10 mouse cellular contexts compared by ENCODE assay signal in the genomic region with DNA sequence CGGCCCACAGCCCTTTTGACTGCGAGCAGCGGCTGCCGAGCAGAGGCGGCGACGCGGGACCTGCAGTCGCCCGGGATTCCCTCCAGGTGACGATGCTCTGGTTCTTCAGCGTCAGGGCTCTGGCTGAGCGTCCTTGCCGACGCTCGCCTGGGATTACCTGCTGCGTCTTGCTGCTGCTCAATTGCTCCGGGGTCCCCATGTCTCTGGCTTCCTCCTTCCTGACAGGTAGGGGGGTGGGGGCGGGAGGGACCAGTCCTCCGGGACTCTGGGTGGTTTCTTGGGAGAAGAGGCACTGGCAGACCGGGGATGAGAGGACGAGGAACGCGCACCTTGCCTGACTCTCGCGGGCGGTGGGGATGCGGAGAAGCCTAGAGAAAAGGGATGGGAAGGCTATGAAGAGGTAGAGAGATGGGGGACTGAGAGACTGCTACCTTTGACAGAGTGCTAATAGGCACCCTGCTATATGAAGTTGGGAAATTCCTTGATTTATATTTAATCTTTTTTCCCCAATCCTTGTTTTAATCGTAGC. TPM values are rescaled to one million over a fixed set of nuclear protein-coding genes. Genes with fewer than 3 reads are reported as not detected.
DNase-seq lines count a peak whose midpoint lies in the region; ATAC-seq and TF ChIP-seq lines count a peak whose summit lies in the region.
"Had no signal": no experiment of that assay in that cellular context is flagged by ENCODE, and none has a peak within 500 bp of the region (broad histone marks: within the 10 kb centered on the region; RNA-seq: fewer than 3 reads in every experiment).

No protein-coding gene starts in this region.

- H3K4me2 ChIP-seq in intestine, postnatal 0 days (replicated peaks; ENCODE audit: low read depth), result peak overlapping the region; percentile 98
- H3K4me2 ChIP-seq in neural tube, embryonic 13.5 days, result peak overlapping the region; percentile 99

- H3K79me2 ChIP-seq in heart, adult 2 months (replicated peaks; ENCODE audit: control insufficient read depth, insufficient read depth, low read length), result no peaks in the 10 kb centered on the region

- no peak for TF ChIP-seq EP300 in heart, adult 2 months (IDR thresholded peaks at IDR 0.05; ENCODE audit: insufficient read depth, low read depth, low read length)

- no peak for DNase-seq in heart, adult 2 months
- no peak for DNase-seq in heart, postnatal 4 days
- DNase-seq in right cerebral cortex, postnatal 4 days, result peak; percentile 26
- no peak for DNase-seq in right cerebral cortex, adult 18-20 months
- DNase-seq in layer of hippocampus, postnatal 14 days (ENCODE audit: low spot score in 2 of 2), result no peak
- DNase-seq in urinary bladder, postnatal 10 days (ENCODE audit: low spot score), result no peak

- no peaks in the 10 kb centered on the region for H3K9me3 ChIP-seq in intestine, postnatal 0 days (ENCODE audit: control insufficient read depth)
- H3K9me3 ChIP-seq in neural tube, embryonic 13.5 days, result no peaks in the 10 kb centered on the region

- H3K9ac ChIP-seq in heart, adult 2 months (ENCODE audit: low read depth, low read length), result peak overlapping the region; percentile 75
- H3K9ac ChIP-seq in intestine, postnatal 0 days (ENCODE audit: low read depth, low read length), result peak overlapping the region; percentile 41
- H3K9ac ChIP-seq in neural tube, embryonic 13.5 days, result peak overlapping the region; percentile 90

- TF ChIP-seq CTCF in heart, adult 2 months (IDR thresholded peaks at IDR 0.05), result no peak
- TF ChIP-seq CTCF in intestine, postnatal 0 days (IDR thresholded peaks at IDR 0.05; ENCODE audit: low read depth), result no peak

- H3K27ac ChIP-seq in heart, adult 2 months, result no peak overlapping the region; the same call in 1 of the 2 replicates
- H3K27ac ChIP-seq in intestine, postnatal 0 days (ENCODE audit: low read depth, low read length), result no peak overlapping the region
- H3K27ac ChIP-seq in neural tube, embryonic 13.5 days (replicated peaks), result peak overlapping the region; percentile 89

- H3K27me3 ChIP-seq in heart, adult 2 months (ENCODE audit: control insufficient read depth, insufficient read depth, low read length), result peaks cover 2% of the 10 kb centered on the region
- peaks cover 38% of the 10 kb centered on the region for H3K27me3 ChIP-seq in intestine, postnatal 0 days (replicated peaks; ENCODE audit: control insufficient read depth, insufficient read depth, low read length)
- peaks cover 58% of the 10 kb centered on the region for H3K27me3 ChIP-seq in neural tube, embryonic 13.5 days

- ATAC-seq in intestine, postnatal 0 days, result no peak
- ATAC-seq in neural tube, embryonic 13.5 days (ENCODE audit: low read depth), result peak; percentile 52; the same call in 1 of the 2 replicates

- 5% methylated on average over 29 of the region's 29 CpGs for WGBS in heart, adult 2 months
- 1% methylated on average over 29 of the region's 29 CpGs for WGBS in intestine, postnatal 0 days
- WGBS in neural tube, embryonic 13.5 days, result under 1% methylated on average over 29 of the region's 29 CpGs

- peak overlapping the region; percentile 72 for H3K4me3 ChIP-seq in heart, adult 2 months
- peak overlapping the region; percentile 66 for H3K4me3 ChIP-seq in intestine, postnatal 0 days (ENCODE audit: low read depth, low read length)
- H3K4me3 ChIP-seq in neural tube, embryonic 13.5 days, result peak overlapping the region; percentile 73

- no peaks in the 10 kb centered on the region for H3K36me3 ChIP-seq in heart, adult 2 months (ENCODE audit: control insufficient read depth, insufficient read depth, low read length)
- no peaks in the 10 kb centered on the region for H3K36me3 ChIP-seq in intestine, postnatal 0 days (ENCODE audit: control insufficient read depth, insufficient read depth)
- H3K36me3 ChIP-seq in neural tube, embryonic 13.5 days, result no peaks in the 10 kb centered on the region
- H3K36me3 ChIP-seq: G1E had no signal

- TF ChIP-seq POLR2A in heart, adult 2 months (IDR thresholded peaks at IDR 0.05; ENCODE audit: insufficient read depth, low read depth, low read length), result no peak

- H3K4me1 ChIP-seq in heart, adult 2 months (ENCODE audit: control insufficient read depth, insufficient read depth, low read length), result no peaks in the 10 kb centered on the region; the same call in 1 of the 2 replicates
- no peaks in the 10 kb centered on the region for H3K4me1 ChIP-seq in intestine, postnatal 0 days (replicated peaks; ENCODE audit: control insufficient read depth, insufficient read depth, low read length)
- peaks cover 11% of the 10 kb centered on the region for H3K4me1 ChIP-seq in neural tube, embryonic 13.5 days (replicated peaks)

- intact Hi-C loops in heart, adult 2 months (cut with DNase I), result no loop called here

RNA-seq across cellular contexts. Expression of a gene that starts 0.7 kb away (rescaled TPM):
- total RNA-seq in heart, adult 2 months (2021), result 1 to 10 TPM; 2.6 to 4.3 TPM
- polyA plus RNA-seq in heart, adult 2 months (2012; rRNA removed), result 1.9 and 2.6 TPM in 2 replicates
- total RNA-seq in heart, postnatal 4 days (2021), result 1 to 10 TPM; 3.2 to 3.3 TPM
- 4.1 and 4.2 TPM in 2 replicates for polyA plus RNA-seq in intestine, postnatal 0 days (2015; fragmentation: Nextera tagmentation; extraction: Ambion mirVana)
- 7.5 and 10.0 TPM in 2 replicates for polyA plus RNA-seq in neural tube, embryonic 13.5 days (2015; fragmentation: Nextera tagmentation; extraction: Ambion mirVana)
- total RNA-seq in layer of hippocampus, postnatal 14 days (2021), result 1 to 10 TPM; 4.9 to 5.6 TPM
- total RNA-seq: hematopoietic stem cell, adult 5-6 weeks had no signal
- polyA plus RNA-seq: G1E had no signal
